In genomic region chr14:122484458-122484843, GRCm38 (mm10) we compare ENCODE assay signal across 17 mouse cellular contexts. TPM values are rescaled to one million over a fixed set of nuclear protein-coding genes. Genes with fewer than 3 reads are reported as not detected.
A peak's percentile ranks its signal among the peaks of the same experiment; 100 is the strongest.
DNase-seq lines count a peak whose midpoint lies in the region; ATAC-seq and TF ChIP-seq lines count a peak whose summit lies in the region.
"Had no signal": no experiment of that assay in that cellular context is flagged by ENCODE, and none has a peak within 500 bp of the region (broad histone marks: within the 10 kb centered on the region; RNA-seq: fewer than 3 reads in every experiment).

No protein-coding gene starts in this region.

- peak overlapping the region; percentile 75 for H3K9ac ChIP-seq in forebrain, embryonic 14.5 days (ENCODE audit: low read length)
- H3K9ac ChIP-seq in hindbrain, postnatal 0 days (replicated peaks; ENCODE audit: low read length) = peak overlapping the region; percentile 89
- H3K9ac ChIP-seq in midbrain, embryonic 15.5 days = no peak overlapping the region
- H3K9ac ChIP-seq in liver, embryonic 12.5 days = no peak overlapping the region
- H3K9ac ChIP-seq: embryonic facial prominence, embryonic 13.5 days had no signal

- H3K4me2 ChIP-seq in forebrain, embryonic 14.5 days (ENCODE audit: low read length) = peak overlapping the region; percentile 73
- peak overlapping the region; percentile 68 for H3K4me2 ChIP-seq in hindbrain, postnatal 0 days (ENCODE audit: low read depth, low read length)
- peak overlapping the region; percentile 45 for H3K4me2 ChIP-seq in midbrain, embryonic 15.5 days
- H3K4me2 ChIP-seq in liver, embryonic 12.5 days = no peak overlapping the region
- H3K4me2 ChIP-seq: embryonic facial prominence, embryonic 13.5 days had no signal

- no peaks in the 10 kb centered on the region for H3K36me3 ChIP-seq in forebrain, embryonic 14.5 days (ENCODE audit: control insufficient read depth, insufficient read depth, low read length)
- no peaks in the 10 kb centered on the region for H3K36me3 ChIP-seq in hindbrain, postnatal 0 days (ENCODE audit: insufficient read depth, low read length)
- H3K36me3 ChIP-seq in midbrain, embryonic 15.5 days (replicated peaks) = no peaks in the 10 kb centered on the region
- H3K36me3 ChIP-seq in liver, embryonic 12.5 days = no peaks in the 10 kb centered on the region
- H3K36me3 ChIP-seq: embryonic facial prominence, embryonic 13.5 days had no signal

- peak; percentile 67 to 68 for DNase-seq in cerebellum, postnatal 14 days
- no peak for DNase-seq in cerebellum, adult 11-12 months
- DNase-seq in forebrain, embryonic 14.5 days (ENCODE audit: low spot score) = no peak
- DNase-seq in hindbrain, postnatal 0 days (ENCODE audit: low spot score) = no peak
- DNase-seq in heart, adult 18-20 months = no peak
- no peak for DNase-seq in urinary bladder, adult 2 months (ENCODE audit: low spot score)
- DNase-seq: adrenal gland, postnatal 25 days; kidney, adult 11 months; lung, adult 18-20 months; thymus, postnatal 25 days had no signal

- H3K4me3 ChIP-seq in forebrain, embryonic 14.5 days (ENCODE audit: low read depth, low read length) = peak overlapping the region; percentile 3; the same call in 1 of the 2 replicates
- peak overlapping the region; percentile 60 for H3K4me3 ChIP-seq in hindbrain, postnatal 0 days (ENCODE audit: low read length)
- no peak overlapping the region for H3K4me3 ChIP-seq in midbrain, embryonic 15.5 days
- no peak overlapping the region for H3K4me3 ChIP-seq in liver, embryonic 12.5 days
- H3K4me3 ChIP-seq: embryonic facial prominence, embryonic 13.5 days had no signal

- no peaks in the 10 kb centered on the region for H3K9me3 ChIP-seq in forebrain, embryonic 14.5 days (replicated peaks; ENCODE audit: control insufficient read depth, low read length)
- no peaks in the 10 kb centered on the region for H3K9me3 ChIP-seq in hindbrain, postnatal 0 days (ENCODE audit: low read length)
- no peaks in the 10 kb centered on the region for H3K9me3 ChIP-seq in midbrain, embryonic 15.5 days
- no peaks in the 10 kb centered on the region for H3K9me3 ChIP-seq in liver, embryonic 12.5 days (replicated peaks)
- H3K9me3 ChIP-seq: embryonic facial prominence, embryonic 13.5 days had no signal

- H3K4me1 ChIP-seq in forebrain, embryonic 14.5 days (ENCODE audit: control insufficient read depth, insufficient read depth, low read length) = peaks cover 9% of the 10 kb centered on the region; the same call in 1 of the 2 replicates
- H3K4me1 ChIP-seq in hindbrain, postnatal 0 days (ENCODE audit: insufficient read depth, low read length) = no peaks in the 10 kb centered on the region
- no peaks in the 10 kb centered on the region for H3K4me1 ChIP-seq in midbrain, embryonic 15.5 days
- H3K4me1 ChIP-seq in liver, embryonic 12.5 days = no peaks in the 10 kb centered on the region
- H3K4me1 ChIP-seq: embryonic facial prominence, embryonic 13.5 days had no signal

- WGBS in forebrain, embryonic 14.5 days = 32% methylated on average over 4 of the region's 4 CpGs
- WGBS in hindbrain, postnatal 0 days = 13% methylated on average over 4 of the region's 4 CpGs
- 16% methylated on average over 4 of the region's 4 CpGs for WGBS in midbrain, embryonic 15.5 days
- 11% methylated on average over 4 of the region's 4 CpGs for WGBS in liver, embryonic 12.5 days (ENCODE audit: insufficient replicate concordance)

- H3K27me3 ChIP-seq in forebrain, embryonic 14.5 days (replicated peaks; ENCODE audit: control insufficient read depth, insufficient read depth, low read length) = peaks cover 57% of the 10 kb centered on the region
- H3K27me3 ChIP-seq in hindbrain, postnatal 0 days (ENCODE audit: insufficient read depth, low read length) = 0 out of 2 replicates have a peak, but pooled peaks cover 3% of the 10 kb centered on the region
- peaks cover 59% of the 10 kb centered on the region for H3K27me3 ChIP-seq in midbrain, embryonic 15.5 days (replicated peaks)
- H3K27me3 ChIP-seq in liver, embryonic 12.5 days (replicated peaks) = peaks cover 87% of the 10 kb centered on the region

- peak overlapping the region; percentile 66 for H3K27ac ChIP-seq in forebrain, embryonic 14.5 days (ENCODE audit: low read depth, low read length)
- peak overlapping the region; percentile 89 for H3K27ac ChIP-seq in hindbrain, postnatal 0 days
- peak overlapping the region; percentile 66 for H3K27ac ChIP-seq in midbrain, embryonic 15.5 days
- no peak overlapping the region for H3K27ac ChIP-seq in liver, embryonic 12.5 days
- H3K27ac ChIP-seq: embryonic facial prominence, embryonic 13.5 days had no signal

- ATAC-seq in forebrain, embryonic 14.5 days = no peak
- ATAC-seq in hindbrain, postnatal 0 days = peak; percentile 24; the same call in 1 of the 2 replicates
- no peak; the same call in 1 of the 2 replicates for ATAC-seq in midbrain, embryonic 15.5 days (replicated peaks)
- ATAC-seq in liver, embryonic 12.5 days = no peak

- TF ChIP-seq CTCF in hindbrain, postnatal 0 days (IDR thresholded peaks at IDR 0.05; ENCODE audit: low read depth) = no peak

RNA-seq across cellular contexts. Expression of gene Gm10837, which starts 5.9 kb away (rescaled TPM):
- 0.32 and 0.55 TPM in 2 replicates for polyA plus RNA-seq in forebrain, embryonic 14.5 days (2014; fragmentation: Nextera tagmentation; extraction: Ambion mirVana)
- total RNA-seq in hindbrain, postnatal 0 days (2014; rRNA removed) = 0.93 and 4.7 TPM in 2 replicates
- polyA plus RNA-seq in hindbrain, postnatal 0 days (2015; fragmentation: Nextera tagmentation; extraction: Ambion mirVana) = 1.2 and 1.4 TPM in 2 replicates
- 0.51 and 0.77 TPM in 2 replicates for polyA plus RNA-seq in midbrain, embryonic 15.5 days (2015; fragmentation: Nextera tagmentation; extraction: Ambion mirVana)
- total RNA-seq in heart, adult 18-20 months (2021) = not detected
- not detected in 2 replicates for polyA plus RNA-seq in liver, embryonic 12.5 days (2016; fragmentation: Nextera tagmentation; extraction: Ambion mirVana)
- not detected in 2 replicates for polyA plus RNA-seq in urinary bladder, adult 2 months (2012; rRNA removed)
- total RNA-seq: adrenal gland, postnatal 25 days; megakaryocyte progenitor cell, adult 5-6 weeks; neutrophil, adult 5-6 weeks had no signal
- polyA plus RNA-seq: embryonic facial prominence, embryonic 13.5 days; gonadal fat pad, adult 2 months; heart, postnatal 0 days had no signal

RNA-seq across cellular contexts. Expression of gene Zic2, which starts 9.2 kb away (rescaled TPM):
- 7.3 and 9.8 TPM in 2 replicates for polyA plus RNA-seq in forebrain, embryonic 14.5 days (2014; fragmentation: Nextera tagmentation; extraction: Ambion mirVana)
- 234 TPM in 2 replicates for total RNA-seq in hindbrain, postnatal 0 days (2014; rRNA removed)
- 35.9 and 40.2 TPM in 2 replicates for polyA plus RNA-seq in hindbrain, postnatal 0 days (2015; fragmentation: Nextera tagmentation; extraction: Ambion mirVana)
- polyA plus RNA-seq in midbrain, embryonic 15.5 days (2015; fragmentation: Nextera tagmentation; extraction: Ambion mirVana) = 9.6 and 9.9 TPM in 2 replicates
- not detected for total RNA-seq in heart, adult 18-20 months (2021)
- polyA plus RNA-seq in liver, embryonic 12.5 days (2016; fragmentation: Nextera tagmentation; extraction: Ambion mirVana) = not detected in 2 replicates
- polyA plus RNA-seq in urinary bladder, adult 2 months (2012; rRNA removed) = 0.07 TPM in 1 of 2 replicates, not detected in the other
- total RNA-seq: adrenal gland, postnatal 25 days; megakaryocyte progenitor cell, adult 5-6 weeks; neutrophil, adult 5-6 weeks had no signal
- polyA plus RNA-seq: heart, postnatal 0 days had no signal

RNA-seq across cellular contexts. Expression of gene Zic5, which starts 19.0 kb away (rescaled TPM):
- 9.5 and 10.9 TPM in 2 replicates for polyA plus RNA-seq in forebrain, embryonic 14.5 days (2014; fragmentation: Nextera tagmentation; extraction: Ambion mirVana)
- total RNA-seq in hindbrain, postnatal 0 days (2014; rRNA removed) = 46.2 and 51.3 TPM in 2 replicates
- 31.0 and 31.1 TPM in 2 replicates for polyA plus RNA-seq in hindbrain, postnatal 0 days (2015; fragmentation: Nextera tagmentation; extraction: Ambion mirVana)
- polyA plus RNA-seq in midbrain, embryonic 15.5 days (2015; fragmentation: Nextera tagmentation; extraction: Ambion mirVana) = 13.0 and 14.0 TPM in 2 replicates
- total RNA-seq in heart, adult 18-20 months (2021) = not detected
- not detected in 2 replicates for polyA plus RNA-seq in liver, embryonic 12.5 days (2016; fragmentation: Nextera tagmentation; extraction: Ambion mirVana)
- polyA plus RNA-seq in urinary bladder, adult 2 months (2012; rRNA removed) = not detected in 2 replicates
- total RNA-seq: adrenal gland, postnatal 25 days; megakaryocyte progenitor cell, adult 5-6 weeks; neutrophil, adult 5-6 weeks had no signal
- polyA plus RNA-seq: gonadal fat pad, adult 2 months; heart, postnatal 0 days had no signal

RNA-seq across cellular contexts. Expression of gene Gm5089, which starts 33.5 kb away (rescaled TPM):
- polyA plus RNA-seq in forebrain, embryonic 14.5 days (2014; fragmentation: Nextera tagmentation; extraction: Ambion mirVana) = 0.25 and 0.33 TPM in 2 replicates
- total RNA-seq in hindbrain, postnatal 0 days (2014; rRNA removed) = 1.2 and 3.0 TPM in 2 replicates
- polyA plus RNA-seq in hindbrain, postnatal 0 days (2015; fragmentation: Nextera tagmentation; extraction: Ambion mirVana) = 0.56 and 0.82 TPM in 2 replicates
- 0.91 and 1.1 TPM in 2 replicates for polyA plus RNA-seq in midbrain, embryonic 15.5 days (2015; fragmentation: Nextera tagmentation; extraction: Ambion mirVana)
- not detected for total RNA-seq in heart, adult 18-20 months (2021)
- polyA plus RNA-seq in liver, embryonic 12.5 days (2016; fragmentation: Nextera tagmentation; extraction: Ambion mirVana) = not detected in 2 replicates
- not detected in 2 replicates for polyA plus RNA-seq in urinary bladder, adult 2 months (2012; rRNA removed)
- total RNA-seq: adrenal gland, postnatal 25 days; megakaryocyte progenitor cell, adult 5-6 weeks; neutrophil, adult 5-6 weeks had no signal
- polyA plus RNA-seq: gonadal fat pad, adult 2 months; heart, postnatal 0 days had no signal

RNA-seq across cellular contexts. Expression of gene Pcca, which starts 49.7 kb away (rescaled TPM):
- polyA plus RNA-seq in forebrain, embryonic 14.5 days (2014; fragmentation: Nextera tagmentation; extraction: Ambion mirVana) = 25.0 and 25.7 TPM in 2 replicates
- total RNA-seq in hindbrain, postnatal 0 days (2014; rRNA removed) = 6.7 and 13.4 TPM in 2 replicates
- 39.1 and 42.8 TPM in 2 replicates for polyA plus RNA-seq in hindbrain, postnatal 0 days (2015; fragmentation: Nextera tagmentation; extraction: Ambion mirVana)
- 26.7 and 27.0 TPM in 2 replicates for polyA plus RNA-seq in midbrain, embryonic 15.5 days (2015; fragmentation: Nextera tagmentation; extraction: Ambion mirVana)
- total RNA-seq in heart, adult 18-20 months (2021) = 100 to 1,000 TPM in 1 of 2 experiments, 10 to 100 TPM in 1; 98.8 to 103 TPM
- polyA plus RNA-seq in liver, embryonic 12.5 days (2016; fragmentation: Nextera tagmentation; extraction: Ambion mirVana) = 13.3 and 14.2 TPM in 2 replicates
- 27.3 and 28.3 TPM in 2 replicates for polyA plus RNA-seq in urinary bladder, adult 2 months (2012; rRNA removed)

Comparison
In these comparisons a context has a peak if more than half of its experiments do, and no peak if none do; other contexts are left out.
1. DNase-seq: peak in cerebellum, postnatal 14 days (2 of 2); none in cerebellum, adult 11-12 months (single experiment), forebrain, embryonic 14.5 days (single experiment), hindbrain, postnatal 0 days (single experiment), heart, adult 18-20 months (0 of 2) and urinary bladder, adult 2 months (single experiment).
2. H3K4me3 ChIP-seq: peak in forebrain, embryonic 14.5 days (single experiment) and hindbrain, postnatal 0 days (single experiment); none in midbrain, embryonic 15.5 days (single experiment) and liver, embryonic 12.5 days (single experiment).
3. H3K9ac ChIP-seq: peak in forebrain, embryonic 14.5 days (single experiment) and hindbrain, postnatal 0 days (single experiment); none in midbrain, embryonic 15.5 days (single experiment) and liver, embryonic 12.5 days (single experiment).
4. RNA of gene Zic5, which starts 19.0 kb away (polyA plus RNA-seq): 31.0 to 31.1 TPM in hindbrain, postnatal 0 days, 13.0 to 14.0 TPM in midbrain, embryonic 15.5 days and 9.5 to 10.9 TPM in forebrain, embryonic 14.5 days; not detected in liver, embryonic 12.5 days and not detected in urinary bladder, adult 2 months; every median in the first group is over 10 times any median in the second.